Mouse (Mus musculus): ENCODE measurements around the gene Rhbg.
"Not testable (repeated sequence)": the region's sequence is repeated elsewhere in the genome, so short reads cannot be mapped to it uniquely, and the experiment has no call there.

Rhbg gene

DNA sequence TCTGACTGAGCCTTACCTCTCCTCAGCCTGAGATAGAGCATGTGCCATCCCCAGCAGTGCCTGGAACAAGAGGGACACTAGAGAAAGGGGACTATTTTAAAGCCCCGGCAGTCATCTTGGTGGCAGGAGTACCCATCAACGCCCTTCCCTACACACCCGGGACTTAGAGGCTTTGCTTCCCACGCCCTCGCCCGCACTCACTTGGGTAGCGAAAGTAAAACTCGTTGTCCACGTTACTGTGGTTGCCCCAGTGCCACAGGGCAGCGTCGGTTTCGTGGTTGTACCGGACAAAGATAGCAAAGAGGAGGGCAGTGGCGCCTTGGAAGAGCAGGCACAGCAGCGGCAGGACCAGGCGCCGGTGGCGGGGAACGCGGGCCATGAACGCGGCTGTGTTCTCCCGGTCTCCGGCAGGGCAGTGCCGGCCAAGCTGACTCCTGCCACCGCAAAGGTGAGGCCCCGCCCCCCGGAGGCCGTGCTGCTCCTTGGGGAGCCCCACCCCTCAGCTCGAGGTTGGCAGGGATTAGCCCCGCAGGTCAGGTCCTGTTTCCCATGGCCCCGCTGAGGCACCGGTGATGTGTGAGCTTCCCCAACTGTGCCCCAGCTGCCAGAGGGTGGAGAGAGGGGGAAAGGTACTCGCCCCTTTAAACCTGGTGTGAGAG lies at the start of gene Rhbg:
TSS of gene Rhbg (minus strand) at position 442 of the 659 bp plus-strand sequence.
- DNase-seq (ENCODE audit: low spot score) = no peak

DNA sequence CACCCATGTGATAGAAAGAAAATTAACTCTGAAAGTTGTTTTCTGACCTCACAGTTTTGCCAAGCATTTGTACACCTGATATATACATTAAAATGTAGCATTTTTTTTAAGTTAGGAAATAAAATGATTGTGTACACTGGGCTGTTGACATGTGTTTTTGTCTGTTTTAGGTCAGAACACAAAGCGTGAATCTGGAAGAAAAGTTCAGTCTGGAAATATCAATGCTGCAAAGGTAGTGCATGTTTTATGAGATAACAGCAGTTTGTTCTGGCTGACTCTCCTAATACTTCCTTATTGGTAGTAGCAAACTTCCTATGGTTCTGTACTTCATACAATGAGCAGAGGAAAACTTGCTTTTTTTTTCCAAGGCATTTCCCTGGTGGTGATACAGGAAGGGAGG lies 44.7 kb upstream of the Rhbg start:
- no peak for DNase-seq (ENCODE audit: low spot score)

DNA sequence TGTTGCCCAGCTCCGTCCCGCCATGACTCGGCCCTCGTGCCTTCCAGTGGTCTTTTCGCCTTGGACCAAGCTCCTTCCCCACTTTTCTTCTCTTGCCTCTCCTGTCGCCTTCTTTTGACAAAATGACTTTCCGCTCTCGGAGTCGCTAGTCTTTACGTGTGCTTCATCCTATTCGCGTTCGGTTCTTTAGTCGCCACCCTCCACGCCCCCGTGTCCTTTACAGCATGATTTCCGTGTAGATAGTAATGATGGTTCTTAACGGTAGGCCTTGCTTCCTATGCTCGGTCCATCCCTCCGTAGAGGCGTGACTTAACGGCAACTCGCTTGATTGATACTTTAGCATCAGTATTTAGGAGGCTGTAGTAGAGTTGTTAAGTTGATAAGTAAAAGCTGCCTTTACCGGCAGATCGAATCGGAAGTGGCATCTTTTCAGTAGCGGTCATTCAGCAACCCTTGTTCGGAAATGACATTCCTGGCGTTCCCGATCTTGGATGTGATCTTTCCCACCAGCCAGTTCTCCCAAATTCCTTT lies 42.9 kb upstream of the Rhbg start:
- no peak for DNase-seq (ENCODE audit: low spot score)

DNA sequence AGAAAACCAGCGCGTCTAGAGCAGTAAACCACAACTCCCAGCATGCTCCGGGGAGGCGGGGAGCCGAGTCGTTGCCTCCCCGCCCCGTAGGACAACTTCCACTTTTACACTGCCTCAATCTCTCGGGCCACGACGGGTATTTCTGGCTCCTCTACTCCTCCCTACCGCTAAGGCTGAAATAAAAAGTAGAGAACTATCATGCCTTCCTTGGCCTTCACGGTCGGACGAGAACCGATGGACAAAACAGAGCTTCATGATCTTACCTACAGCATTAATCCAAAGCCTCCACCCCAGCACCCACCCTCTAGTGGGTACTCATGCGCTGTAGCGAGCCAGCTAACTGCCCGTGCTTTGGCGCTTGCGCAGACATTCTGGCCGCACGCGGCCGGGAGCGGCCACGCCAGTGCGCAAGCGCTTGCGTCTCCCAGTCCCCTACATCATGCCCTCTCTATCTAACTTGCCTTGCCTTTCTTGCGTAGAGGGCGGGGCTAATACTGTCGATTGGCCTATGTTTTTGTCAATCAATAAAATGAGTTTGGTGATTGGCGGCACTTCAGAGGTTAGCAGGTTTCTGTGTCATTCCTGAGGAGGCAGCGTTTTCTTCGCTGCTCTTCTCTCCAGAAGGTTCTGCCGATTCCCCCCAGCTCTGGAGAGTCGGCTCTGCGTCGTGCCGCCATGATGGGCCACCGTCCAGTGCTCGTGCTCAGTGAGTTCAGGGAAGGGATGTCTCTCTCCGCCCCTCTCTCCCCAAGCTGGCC lies 42.2 kb upstream of the Rhbg start, which contains the start of the genes Tsacc and Cct3:
TSS of gene Tsacc (minus strand) at position 439 of the 758 bp plus-strand sequence.
TSS of gene Cct3 (plus strand) at position 556 of the 758 bp plus-strand sequence.
- peak; percentile 96 for DNase-seq (ENCODE audit: low spot score)

DNA sequence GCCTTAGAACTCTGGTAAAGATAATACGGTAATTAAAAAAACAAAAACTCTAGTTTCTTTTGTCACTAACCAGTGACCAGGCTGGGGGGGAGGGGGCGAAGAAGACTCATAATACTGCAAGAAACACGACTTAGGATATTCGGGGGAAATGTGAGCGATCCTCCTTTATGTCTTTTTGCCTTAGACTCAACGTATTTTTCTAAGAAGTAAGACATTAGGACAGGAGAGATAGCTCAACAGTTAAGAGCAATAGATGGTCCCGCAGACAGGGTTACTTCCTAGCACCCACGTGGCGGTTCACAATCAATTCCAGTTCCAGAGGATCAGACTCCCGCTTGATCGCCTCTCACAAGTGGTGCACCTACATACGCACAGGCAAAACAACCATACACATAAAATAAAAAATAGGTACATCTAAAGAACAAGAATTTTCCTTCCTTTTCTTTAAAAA lies 41.6 kb upstream of the Rhbg start:
- no peak for DNase-seq (ENCODE audit: low spot score)

DNA sequence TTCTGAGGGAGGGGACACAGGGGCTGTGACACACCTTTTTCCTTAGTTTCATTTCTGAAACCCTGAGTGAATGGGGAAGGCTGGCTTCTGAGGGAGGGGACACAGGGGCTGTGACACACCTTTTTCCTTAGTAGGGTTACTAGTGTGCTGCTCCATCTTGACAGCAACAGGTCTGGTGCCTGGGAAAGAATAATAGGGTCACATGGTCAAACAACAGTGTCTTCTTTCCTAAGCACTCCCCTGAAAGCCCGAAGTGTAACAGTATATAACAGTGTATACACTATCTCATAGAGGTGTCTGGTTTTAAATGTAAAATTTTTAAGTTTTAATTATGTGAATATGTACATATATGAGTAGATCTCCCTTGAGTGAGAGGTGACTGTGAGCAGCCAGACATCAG lies 40.8 kb upstream of the Rhbg start:
- DNase-seq (ENCODE audit: low spot score) = not testable (repeated sequence)

DNA sequence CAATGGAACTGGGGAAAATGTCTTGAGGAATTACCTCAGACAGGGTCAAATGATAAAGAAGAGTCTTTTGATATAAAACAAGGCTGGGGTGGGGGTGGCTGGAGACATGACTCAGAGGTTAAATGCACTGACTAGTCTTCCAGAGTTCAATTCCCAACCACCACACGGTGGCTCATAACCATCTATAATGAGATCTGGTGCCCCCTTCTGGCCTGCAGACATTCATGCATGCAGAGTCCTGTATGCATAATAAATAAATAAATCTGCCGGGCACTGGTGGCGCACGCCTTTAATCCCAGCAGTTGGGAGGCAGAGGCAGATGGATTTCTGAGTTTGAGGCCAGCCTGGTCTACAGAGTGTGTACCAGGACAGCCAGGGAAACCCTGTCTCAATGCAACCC lies 37.5 kb upstream of the Rhbg start:
- DNase-seq (ENCODE audit: low spot score) = no peak

DNA sequence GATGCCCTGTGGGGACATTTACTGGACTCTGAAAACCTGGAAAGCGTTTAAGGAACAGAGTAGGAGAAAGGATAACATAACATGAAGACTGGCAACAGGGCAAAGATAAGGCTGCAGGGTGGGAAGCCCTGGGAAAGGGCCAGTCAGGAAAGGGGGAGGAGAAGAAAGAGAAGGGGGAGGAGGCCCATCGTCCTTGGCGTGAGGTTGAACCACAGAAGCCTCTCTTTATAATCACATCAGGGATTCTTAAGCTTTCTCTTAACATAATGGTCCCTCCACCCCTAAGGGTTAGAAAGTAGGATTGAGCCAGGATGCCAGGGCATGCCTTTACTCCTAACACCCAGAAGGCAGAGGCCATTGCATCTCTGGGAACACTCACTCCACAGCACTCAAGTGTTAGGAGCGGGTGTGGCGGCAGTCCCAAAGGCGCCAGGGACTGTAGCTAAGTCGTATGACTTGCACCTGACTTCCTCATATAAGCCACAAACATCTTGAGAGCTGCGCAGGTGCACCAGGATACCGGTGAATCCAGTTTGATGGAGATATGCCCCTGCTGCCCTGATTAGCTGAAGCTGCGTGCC lies 33.7 kb upstream of the Rhbg start:
- DNase-seq (ENCODE audit: low spot score) = not testable (repeated sequence)

DNA sequence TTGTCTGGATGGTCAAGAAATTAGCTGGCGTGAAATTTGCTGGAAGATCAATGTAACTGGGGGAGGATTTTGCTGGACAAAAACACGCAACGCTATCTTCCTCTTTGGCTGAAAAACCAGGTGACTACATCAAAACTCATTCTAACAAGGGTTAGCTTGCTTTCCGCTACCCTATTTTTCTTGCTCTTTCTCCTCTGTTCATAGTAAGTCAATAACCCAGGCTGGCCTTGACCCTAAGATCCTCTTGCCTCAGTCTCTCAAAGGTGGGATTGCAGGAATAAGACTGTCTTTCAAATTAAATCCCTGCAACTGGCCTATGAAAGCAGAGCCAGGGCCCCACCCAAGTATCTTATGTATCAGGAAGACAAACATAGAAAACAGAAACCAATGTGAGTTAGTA lies 32.6 kb upstream of the Rhbg start, which contains the start of gene Gm38392:
TSS of gene Gm38392 (minus strand) at position 101 of the 400 bp plus-strand sequence.
- DNase-seq (ENCODE audit: low spot score) = no peak

DNA sequence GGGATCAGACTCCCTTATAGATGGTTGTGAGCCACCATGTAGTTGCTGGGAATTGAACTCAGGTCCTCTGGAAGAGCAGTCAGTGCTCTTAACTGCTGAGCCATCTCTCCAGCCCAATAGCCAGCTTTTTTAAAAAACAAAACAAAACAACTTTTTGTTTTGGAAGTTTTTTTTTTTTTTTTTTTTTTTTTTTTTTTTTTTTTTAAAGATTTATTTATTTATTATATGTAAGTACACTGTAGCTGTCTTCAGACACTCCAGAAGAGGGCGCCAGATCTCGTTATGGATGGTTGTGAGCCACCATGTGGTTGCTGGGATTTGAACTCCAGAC lies 31.0 kb upstream of the Rhbg start:
- not testable (repeated sequence) for DNase-seq (ENCODE audit: low spot score)

DNA sequence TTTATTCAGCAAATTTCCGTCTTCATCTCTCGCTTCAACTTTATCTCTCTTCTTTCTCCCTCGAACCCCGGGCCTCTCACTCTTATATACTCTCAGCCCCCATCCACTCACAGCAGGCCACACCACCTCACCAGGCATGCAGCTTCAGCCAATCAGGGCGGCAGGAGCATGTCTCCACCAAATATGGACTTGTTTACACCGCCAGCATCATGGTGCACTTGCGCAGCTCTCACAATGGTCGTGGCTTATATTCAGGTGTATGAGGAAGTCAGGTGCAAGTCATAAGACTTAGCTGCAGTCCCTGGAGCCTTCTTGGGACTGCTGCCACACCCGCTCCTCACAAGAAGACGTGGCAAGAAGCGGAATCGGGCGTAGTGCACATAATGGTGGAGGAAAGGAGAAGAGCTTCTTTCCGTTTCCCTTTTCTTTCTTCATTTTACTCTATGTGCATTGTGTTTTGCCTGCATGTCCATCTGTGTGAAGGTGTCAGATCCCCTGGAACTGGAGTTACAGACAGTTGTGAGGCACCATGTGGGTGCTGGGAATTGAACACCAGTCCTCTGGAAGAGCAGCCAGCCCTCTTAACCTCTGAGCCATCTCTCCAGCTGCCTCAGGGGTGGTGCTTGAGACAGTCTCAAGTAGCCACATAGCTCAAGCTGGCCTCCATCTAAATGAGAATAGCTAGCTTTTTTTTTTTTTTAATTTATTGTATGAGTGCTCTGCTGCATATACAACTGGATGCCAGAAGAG lies 30.5 kb upstream of the Rhbg start:
- DNase-seq (ENCODE audit: low spot score) = not testable (repeated sequence)

DNA sequence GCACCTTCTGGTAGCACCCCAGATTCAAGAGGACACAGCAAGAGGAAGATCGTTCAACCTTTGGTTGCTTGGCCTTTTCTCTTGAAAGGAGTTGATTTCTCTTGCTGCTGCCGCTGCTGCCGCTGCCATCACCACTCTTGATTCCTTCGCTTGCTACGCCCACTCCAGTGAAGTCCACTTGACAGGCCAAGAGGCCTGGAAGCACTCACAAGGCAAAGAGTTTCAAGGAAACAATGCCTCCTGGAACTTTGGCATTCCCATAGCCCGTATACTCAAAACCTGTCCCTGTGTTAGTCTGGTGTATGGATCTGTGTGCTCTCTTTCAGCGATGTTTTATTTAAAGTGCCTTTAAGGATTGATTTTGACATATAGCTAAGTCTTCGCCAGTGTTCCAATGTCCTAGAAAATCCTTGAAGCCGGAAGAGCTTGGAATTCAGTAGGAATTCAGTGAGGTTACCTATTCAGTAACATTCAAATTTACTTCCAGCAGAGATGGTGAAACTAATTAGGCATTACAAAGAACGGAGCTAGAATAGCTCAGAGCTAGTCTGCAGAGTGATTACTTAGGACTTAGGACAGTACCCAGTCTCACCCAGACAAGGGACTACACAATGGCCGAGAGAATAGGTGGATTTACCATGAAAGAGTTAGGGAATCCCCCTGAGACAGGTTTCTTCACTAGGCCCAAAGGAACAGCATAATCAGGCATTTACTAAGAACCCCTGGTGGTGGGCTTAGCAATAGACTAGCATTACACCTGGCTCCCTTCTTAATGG lies 26.8 kb upstream of the Rhbg start:
- DNase-seq (ENCODE audit: low spot score) = not testable (repeated sequence)

DNA sequence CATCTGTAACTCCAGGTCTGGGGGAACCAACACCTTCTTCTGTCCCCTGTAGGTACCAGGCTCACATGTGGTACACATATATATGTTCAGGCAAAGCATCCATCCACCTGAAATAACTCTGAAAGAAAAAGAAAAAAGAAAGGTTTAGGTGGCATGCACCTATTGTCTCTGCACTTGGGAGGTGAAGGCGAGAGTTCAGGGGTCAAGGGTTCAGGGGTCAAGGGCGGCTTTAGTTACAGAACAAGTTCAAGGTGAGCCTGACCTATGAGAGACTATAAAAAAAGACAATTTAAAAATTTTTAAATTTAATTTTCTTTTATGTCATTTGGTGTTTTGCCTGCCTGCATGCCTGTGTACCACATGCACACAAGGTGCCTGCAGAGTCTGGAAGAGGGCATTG lies 25.5 kb upstream of the Rhbg start:
- DNase-seq (ENCODE audit: low spot score) = no peak

DNA sequence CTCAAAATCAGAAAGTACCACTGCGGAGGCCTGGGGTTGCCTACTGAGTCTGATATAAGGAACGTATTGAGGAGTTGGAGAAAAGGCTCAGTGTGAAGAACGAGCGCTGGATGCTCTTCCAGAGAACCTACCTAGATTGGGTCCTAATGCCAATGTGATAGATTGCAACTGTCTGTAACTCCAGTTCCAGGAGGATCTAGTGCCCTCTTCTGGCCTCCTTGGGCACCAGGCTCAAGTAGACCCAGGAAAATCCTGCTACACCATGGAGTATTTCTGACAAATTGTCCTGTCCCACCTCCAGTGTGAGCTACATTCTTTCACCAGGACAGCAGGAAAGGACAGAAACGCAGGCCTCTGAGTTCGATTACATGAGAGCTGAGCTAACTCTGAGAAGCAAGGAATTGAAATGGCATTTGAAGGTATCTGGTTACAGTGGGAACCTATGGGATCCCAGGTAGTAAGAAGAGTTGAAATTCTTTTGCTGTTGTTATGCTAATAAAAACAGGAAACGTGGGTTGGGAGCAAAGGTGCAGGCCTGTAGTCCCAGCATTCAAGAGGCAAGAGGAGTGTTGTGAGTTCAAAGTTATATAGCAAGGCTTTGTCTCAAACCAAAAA lies 22.1 kb upstream of the Rhbg start:
- no peak for DNase-seq (ENCODE audit: low spot score)

DNA sequence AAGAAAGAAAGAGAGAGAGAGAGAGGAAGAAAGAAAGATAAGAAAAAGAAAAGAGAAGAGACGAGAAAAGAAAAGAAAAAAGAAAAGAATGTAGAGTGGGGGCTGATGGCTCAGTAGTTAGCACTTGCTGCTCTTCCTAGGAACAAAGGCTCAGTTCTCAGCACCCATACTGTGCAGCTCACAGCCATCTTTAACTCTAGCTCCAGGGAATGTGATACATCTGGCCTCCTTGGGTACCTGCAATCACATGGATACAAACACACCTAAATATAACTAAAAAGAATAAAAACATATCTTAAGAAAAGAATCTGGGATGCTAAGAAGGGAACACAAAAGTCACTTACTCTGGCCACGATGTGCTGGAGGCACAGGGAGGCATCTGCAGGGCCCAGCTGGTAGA lies 21.6 kb upstream of the Rhbg start:
- DNase-seq (ENCODE audit: low spot score) = no peak

DNA sequence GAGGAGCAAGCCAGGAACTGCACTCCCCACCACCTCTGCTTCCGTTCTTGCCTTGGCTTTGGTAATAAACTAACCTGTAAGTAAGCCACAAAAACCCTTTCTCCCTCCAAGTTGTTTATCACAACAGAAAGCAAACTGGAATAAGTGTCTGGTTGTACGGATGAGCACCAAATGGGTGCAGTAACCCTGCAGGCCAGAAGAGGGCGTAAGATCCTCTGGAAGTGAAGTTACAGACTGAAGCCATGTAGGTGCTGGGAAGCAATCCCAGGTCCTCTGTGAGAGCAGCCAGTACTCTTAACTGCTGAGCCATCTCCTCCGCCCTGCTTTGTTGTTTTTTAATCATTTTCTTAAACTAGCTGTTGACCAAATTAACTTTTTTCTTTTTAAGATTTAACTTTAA lies 19.5 kb upstream of the Rhbg start:
- no peak for DNase-seq (ENCODE audit: low spot score)

DNA sequence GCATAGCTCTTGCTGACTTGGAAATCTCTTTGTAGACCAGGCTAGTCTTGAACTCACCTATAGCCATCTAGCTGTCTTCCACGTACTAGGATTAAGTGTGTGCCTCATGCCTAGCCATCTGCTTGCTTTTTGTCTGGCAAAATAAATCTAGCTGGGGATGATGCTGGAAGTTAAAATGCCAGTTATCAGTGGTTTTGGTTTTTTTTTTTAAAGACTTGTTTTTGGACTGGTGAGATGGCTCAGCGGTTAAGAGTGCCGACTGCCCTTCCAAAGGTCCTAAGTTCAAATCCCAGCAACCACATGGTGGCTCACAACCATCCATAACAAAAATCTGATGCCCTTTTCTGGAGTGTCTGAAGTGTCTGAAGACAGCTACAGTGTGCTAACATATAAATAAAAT lies 17.4 kb upstream of the Rhbg start:
- DNase-seq (ENCODE audit: low spot score) = no peak

DNA sequence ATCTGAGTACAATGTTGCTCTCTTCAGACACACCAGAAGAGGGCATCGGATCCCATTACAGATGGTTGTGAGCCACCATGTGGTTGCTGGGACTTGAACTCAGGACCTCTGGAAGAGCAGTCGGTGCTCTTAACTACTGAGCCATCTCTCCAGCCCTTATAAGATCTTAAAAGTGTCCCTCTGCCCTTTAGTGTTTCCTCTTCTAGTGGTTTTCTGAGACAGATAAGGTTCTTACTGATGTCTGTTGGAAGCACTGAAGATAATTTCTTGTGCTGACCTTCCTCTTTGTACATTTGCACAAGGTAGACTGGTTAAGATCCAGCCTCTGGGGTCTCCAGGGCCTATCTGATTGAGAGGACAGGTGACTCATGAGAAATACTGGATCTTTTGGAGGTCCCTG lies 16.8 kb upstream of the Rhbg start:
- not testable (repeated sequence) for DNase-seq (ENCODE audit: low spot score)

DNA sequence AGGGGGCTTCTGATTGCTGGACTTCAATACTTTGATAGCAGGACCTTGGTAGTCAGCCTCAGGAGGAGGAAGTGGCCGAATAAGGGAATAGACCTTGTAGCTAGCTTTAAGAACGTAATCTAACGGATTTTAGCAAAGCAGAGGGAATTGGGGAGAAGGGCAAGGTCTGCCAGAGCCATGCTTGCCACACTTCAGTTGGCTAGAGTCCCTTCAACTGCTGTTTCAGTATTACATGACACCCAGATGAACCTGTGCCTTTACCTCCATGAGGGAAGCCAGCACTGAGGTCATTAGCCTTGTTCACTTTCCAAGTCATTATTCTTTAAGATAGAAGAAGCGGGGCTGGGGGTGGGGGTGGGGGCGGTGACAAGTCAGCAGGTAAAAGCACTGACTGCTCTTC lies 14.5 kb upstream of the Rhbg start:
- no peak for DNase-seq (ENCODE audit: low spot score)

DNA sequence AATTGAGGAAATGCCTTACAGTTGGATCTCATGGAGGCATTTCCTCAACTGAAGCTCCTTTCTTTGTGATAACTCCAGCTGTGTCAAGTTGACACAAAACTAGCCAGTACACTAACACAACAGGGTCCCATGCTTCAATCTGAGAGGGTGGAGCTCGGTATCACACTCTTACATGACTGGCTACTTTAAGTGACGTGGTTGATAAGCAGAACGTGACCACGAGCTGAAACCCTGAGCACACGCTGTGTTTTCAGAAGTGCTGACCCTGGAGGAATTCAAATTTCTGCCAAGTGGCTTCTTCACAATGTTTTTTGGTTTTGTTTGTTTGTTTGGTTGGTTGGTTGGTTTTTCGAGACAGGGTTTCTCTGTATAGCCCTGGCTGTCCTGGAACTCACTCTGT lies 13.5 kb upstream of the Rhbg start:
- DNase-seq (ENCODE audit: low spot score) = not testable (repeated sequence)

DNA sequence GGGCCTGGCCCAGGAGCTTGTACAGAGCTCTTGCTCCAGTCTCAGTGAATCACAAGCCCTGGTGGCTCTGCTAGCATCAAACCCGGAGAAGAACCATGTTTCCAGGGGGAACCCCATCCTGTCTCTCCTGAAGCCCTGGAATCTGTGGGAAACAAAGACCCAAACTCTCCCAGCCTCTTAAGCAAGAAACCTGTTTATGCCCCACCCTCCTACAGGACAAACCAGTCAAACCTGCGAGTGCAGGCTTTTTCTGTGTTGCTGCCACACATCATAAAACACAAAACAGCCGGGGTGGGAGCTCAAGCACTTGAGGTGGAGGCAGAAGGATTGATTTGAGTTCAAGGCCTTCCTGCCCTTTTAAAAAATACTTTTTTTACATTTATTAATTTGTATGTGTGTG lies 7.8 kb upstream of the Rhbg start:
- DNase-seq (ENCODE audit: low spot score) = no peak
